Mouse (Mus musculus): ENCODE measurements around the gene Pigz. TPM values are rescaled to one million over a fixed set of nuclear protein-coding genes. Genes with fewer than 3 reads are reported as not detected.
"Not testable (repeated sequence)": the region's sequence is repeated elsewhere in the genome, so short reads cannot be mapped to it uniquely, and the experiment has no call there.

Pigz gene
- total RNA-seq, 2 experiments from 2014 or later: 0.36 to 0.77 TPM

DNA sequence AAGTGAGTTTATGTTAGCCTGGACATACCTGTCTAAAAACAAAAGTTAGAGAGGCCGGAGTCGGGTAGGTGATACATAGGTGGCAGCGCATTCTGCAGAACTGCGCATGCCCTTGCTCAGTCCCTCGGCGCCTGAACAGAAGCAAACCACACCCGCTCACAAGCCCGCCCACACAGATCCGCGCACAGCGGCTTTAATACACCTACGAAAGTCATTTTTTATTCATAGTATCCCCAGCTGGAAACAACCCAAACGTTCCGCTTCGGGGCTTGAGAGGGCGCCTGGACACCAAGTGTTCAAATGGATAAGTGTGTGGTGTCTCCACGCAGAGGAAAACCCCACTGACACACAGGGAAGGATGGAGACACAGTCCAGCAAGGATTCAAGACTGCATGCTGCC lies 2.3 kb upstream of the Pigz start:
- no peak for DNase-seq (ENCODE audit: low spot score in 2 of 2)

- DNase-seq (ENCODE audit: low spot score in 2 of 2): no peak
Observed at GRCm38 (mm10) chr16:31932255-31932654, 1.4 kb upstream of the Pigz start.

DNA sequence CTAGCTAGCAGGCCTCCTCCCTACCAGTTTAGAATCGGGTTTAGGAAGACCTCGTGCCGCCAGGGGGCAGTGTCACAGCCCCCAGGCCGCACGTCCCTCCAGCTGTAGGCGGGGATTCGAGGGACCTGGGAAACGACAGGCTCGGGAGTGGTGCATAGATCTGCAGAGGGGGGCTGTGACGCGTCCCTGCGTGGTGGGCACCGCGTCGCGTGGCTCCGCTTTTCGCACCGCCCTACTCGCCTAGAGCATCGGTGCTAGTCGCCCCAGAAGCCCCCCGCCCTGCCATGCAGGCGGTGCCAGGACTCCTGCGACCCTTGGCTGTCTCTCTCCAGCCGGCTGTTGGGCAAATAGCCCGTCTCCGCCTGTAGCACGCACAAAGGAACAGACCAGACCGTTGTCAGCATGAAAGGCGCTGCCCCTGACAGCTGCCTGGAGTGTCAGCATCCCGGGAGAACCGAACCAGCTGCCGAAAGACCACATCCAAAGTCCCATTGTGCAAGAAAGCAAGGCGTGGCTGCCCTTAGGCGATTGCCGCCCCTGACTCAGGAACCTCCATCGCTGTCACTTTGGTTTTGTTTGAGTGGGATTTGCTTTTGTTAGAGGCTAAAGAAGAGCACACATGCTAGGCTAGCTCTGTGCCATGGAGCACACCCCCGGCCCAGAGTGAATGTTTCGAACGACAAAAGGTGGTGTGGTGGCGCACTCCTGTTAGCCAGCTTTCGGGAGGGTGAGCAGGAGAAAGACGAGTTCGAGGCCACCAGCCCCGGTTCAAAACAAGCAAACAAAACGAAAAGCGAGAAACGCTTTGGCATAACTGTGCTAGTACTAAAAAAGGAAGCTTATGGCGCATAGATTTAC lies 582 bp upstream of the Pigz start:
- DNase-seq (ENCODE audit: low spot score in 2 of 2): peak; percentile 71 to 76

DNA sequence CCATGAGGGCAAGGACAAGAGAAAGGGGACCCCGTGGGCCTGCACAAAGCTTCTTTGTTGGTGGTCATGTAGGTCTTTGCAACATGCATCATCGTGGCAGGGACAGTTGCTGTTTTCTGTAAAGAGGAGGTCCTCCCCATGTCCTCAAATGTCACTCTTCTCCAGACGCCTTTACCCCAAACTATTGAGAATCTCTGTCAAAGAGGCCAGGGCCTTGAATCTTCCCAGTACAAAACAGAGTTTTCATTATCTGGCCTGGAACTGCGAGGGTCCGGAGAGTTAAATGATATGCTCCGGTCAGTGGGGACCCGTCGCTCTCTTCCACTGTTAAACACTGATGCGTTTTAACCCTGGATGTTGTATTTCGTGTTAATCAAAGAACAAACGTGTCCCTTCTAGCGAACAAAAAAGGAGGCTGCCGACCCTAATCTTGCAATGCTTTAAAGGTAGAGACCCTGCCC lies 929 bp downstream of the Pigz start:
- no peak for DNase-seq (ENCODE audit: low spot score in 2 of 2)

DNA sequence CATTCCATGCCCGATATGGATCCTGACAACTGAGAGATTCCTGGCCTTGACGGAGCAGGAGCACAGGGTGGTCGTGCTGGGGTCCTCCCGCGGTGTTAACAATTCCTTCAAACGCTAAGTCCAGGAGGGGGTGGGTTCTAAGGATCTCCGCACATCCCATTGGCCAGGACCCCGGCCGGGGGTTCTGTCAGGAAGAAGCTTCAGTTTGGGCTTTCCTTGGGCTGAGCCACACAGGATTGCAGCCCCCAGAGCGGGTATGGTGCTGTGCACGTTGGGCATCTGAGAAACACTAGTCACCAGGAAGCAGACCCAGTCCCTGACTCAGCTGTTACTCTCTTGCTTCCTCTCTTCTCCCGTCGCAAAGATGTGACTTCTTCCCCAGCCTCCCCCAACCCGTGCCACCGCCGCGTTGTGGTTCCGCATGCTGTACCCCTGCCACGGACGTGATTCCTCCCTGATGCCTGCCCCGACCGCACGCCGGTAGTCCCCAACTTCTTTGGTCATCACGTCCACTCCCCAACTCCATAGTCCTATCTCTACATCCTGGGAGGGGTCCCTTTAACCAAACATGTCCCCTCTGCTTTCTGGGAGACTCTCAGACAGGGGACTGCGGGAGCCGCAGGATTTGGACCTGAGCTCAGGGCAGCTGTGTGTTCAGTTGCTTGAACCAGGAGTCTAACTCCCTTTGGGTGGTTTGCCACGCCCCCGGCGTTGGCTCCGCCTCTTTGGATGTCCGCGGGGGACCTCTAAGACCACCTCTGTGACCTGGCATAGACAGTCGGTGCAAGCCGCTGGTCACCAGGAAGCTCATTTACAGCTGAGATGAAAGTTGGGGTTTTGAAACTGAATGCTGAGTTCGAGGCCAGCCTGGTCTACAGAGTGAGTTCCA lies 1.7 kb downstream of the Pigz start:
- DNase-seq (ENCODE audit: low spot score in 2 of 2): no peak

DNA sequence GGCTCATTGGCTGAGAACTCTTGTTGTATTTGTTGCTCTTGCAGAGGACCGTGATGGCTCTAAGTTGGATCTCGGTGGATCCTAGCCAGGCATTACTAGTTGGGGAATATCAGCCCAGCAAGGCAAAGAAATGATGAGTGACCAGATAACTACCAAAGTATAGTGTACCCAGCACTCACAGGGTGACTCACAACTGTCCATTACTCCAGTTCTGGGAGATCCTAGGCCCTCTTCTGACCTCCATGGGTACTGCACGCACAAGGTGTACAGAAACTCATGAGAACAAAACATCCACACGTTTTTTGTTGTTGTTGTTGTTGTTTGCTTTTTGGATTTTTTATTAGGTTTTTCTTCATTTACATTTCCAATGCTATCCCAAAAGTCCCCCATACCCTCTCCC lies 2.9 kb downstream of the Pigz start:
- no peak for DNase-seq (ENCODE audit: low spot score in 2 of 2)

GRCm38 (mm10) chr16:31938856-31939255 lies 5.2 kb downstream of the Pigz start:
- DNase-seq (ENCODE audit: low spot score in 2 of 2): no peak

GRCm38 (mm10) chr16:31940586-31940985 lies 6.9 kb downstream of the Pigz start:
- no peak for DNase-seq (ENCODE audit: low spot score in 2 of 2)

GRCm38 (mm10) chr16:31943980-31944379 lies 10.3 kb downstream of the Pigz start:
- peak; percentile 65 to 74 for DNase-seq (ENCODE audit: low spot score in 2 of 2)

DNA sequence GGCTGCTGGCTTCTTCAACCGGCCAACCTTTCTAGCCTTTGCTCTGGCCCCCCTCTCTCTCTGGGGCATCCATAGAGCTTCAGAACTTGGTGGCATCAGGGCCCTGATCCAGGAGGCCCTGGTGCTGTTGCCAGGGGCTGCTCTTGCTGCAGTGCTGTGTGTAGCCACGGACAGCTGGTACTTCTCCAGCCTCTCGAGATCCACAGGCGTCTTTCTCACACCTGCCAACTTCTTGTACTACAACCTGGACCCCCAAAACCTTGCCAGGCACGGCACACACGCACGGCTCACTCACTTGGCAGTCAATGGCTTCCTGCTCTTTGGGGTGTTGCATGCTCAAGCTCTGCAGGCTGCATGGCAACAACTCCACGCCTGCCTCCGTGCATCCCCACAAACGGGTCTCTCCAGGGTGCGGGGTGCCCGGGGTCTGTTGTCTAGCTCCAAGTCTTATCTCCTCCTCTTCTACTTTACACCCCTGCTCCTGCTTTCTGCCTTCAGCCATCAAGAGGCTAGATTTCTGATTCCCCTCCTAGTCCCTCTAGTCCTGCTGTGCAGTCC lies 11.1 kb downstream of the Pigz start:
- no peak for DNase-seq (ENCODE audit: low spot score in 2 of 2)

DNA sequence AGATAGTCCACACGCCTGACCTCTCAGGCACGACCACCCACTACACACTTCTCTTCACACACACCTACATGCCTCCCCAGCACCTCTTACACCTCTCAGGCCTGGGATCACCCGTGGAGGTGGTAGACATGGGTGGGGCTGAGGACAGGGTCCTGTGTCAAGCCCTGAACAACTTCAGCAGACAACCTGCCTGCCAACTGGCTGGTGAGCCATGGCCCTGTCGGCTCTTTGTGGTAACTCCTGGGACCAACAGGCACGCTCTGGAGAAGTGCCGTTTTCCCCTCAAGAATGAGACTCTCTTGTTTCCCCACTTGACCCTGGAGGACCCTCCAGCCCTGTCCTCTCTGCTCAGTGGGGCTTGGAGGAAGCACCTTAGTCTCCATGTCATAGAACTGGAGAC lies 11.7 kb downstream of the Pigz start:
- no peak for DNase-seq (ENCODE audit: low spot score in 2 of 2)

DNA sequence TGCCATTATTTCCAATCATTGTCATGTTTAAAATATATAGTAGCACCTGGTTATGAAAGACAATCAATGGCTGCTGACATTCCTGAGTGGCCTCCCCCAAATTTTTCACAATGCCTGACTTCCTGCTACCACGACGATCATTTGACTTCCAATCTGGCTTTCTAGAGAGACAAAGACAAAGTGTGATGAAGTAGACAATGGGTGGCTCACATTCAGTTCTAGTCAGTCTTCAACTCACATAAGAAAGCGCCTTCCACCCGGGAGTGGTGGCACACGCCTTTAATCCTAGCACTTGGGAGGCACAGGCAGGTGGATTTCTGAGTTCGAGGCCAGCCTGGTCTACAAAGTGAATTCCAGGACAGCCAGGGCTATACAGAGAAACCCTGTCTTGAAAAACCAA lies 12.3 kb downstream of the Pigz start:
- DNase-seq (ENCODE audit: low spot score in 2 of 2): not testable (repeated sequence)

DNA sequence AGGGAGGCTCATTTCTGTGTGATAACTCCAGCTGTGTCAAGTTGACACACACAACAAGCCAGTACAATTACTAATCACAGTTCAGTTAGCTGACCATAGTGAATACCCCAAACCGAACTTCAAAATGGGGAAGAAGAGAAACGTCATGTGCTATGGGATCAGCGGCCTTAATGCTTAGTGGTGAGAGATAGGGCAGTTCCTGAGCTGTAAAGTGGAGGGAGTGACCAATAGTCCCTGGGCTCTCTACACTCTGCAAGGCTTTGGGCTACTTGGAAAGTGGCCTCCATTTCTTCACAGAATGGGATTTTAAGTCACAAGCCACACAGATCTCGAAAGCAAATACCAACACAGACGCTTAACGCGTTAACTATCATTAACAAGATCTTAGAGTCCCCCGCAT lies 13.7 kb downstream of the Pigz start:
- DNase-seq (ENCODE audit: low spot score in 2 of 2): no peak

DNA sequence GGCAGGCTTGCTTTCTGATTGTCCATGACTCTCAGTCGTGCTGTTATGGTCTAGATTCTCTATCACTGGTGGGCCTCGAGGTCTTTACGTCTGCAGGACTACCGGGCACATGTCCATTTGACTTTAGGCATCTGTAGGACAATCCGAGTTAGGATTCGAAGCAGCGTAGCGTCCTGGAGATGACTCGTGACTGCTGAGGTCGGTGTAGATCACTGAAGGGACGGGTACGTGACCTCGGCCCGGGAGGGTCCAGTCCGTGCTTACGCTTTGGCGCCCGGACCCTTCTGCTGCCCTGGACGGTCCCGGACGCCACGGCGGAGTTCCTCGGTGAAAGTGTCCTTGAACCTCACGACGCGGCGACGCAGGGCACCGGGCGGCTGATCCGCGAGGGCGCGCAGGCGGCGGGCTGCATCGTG lies 14.3 kb downstream of the Pigz start:
- no peak for DNase-seq (ENCODE audit: low spot score in 2 of 2)

DNA sequence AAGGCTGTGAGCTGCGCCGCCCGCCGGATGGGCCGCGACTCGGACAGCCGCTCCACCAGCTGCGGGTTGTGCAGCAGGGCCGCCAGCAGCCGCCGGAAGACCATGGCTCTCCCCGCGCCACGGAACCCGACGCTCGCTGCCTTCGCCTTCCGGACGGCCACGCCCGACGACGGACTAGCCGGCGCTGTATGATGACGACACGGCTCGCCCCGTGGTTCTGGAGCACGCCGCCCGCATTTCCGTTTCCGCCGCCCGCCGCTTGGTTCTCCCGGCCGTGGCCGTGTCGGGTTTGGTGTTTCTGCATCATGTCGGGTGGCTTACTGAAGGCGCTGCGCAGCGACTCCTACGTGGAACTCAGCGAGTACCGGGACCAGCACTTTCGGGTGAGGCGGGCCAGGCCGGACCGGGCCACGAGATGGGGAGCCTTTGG lies 14.7 kb downstream of the Pigz start, which contains the start of the genes 0610012G03Rik and Ncbp2:
Gene 0610012G03Rik, minus strand, starts transcription at position 150 of the 430 bp plus-strand sequence.
Gene Ncbp2, plus strand, starts transcription at position 169 of the 430 bp plus-strand sequence.
- DNase-seq (ENCODE audit: low spot score in 2 of 2): peak; percentile 97 to 98

- DNase-seq (ENCODE audit: low spot score in 2 of 2): no peak
Observed at GRCm38 (mm10) chr16:31963224-31963623, 29.6 kb downstream of the Pigz start.

DNA sequence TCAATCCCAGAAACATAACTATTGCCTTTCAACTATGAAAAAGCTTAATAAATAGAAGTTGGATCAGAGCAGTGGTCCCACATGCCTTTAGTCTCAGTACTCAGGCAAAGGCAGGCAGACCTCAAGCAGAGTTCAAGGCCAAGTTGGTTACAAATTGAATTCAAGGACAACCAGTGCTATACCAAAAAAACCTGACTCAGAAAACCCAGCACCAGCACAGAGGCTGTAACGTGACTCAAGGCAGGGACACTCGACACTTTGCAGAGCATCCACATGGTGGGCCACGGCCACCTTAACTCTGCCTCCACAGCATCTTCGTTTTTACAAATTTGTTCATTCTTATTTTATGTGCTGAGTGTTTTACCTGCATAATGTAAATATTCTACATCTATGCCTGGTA lies 41.6 kb downstream of the Pigz start:
- no peak for DNase-seq (ENCODE audit: low spot score in 2 of 2)

DNA sequence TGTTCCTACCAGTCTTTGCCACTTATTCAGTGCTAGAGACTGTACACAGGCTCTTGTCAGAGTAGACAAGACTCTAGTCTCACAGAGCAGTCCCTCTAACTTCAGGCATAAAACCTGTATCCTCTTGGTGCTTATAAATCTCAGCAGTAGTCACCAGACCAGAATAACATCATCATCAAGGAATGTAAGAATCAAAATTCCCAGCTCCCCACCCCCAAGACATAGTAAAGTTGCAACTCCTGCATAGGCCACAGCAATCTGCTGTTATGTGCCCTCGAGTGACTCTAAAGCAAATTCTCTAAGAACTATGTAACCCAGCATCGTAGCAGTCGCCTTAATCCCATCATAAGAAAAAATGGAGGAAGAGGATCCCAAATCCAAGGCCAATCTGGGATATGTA lies 45.9 kb downstream of the Pigz start:
- no peak for DNase-seq (ENCODE audit: low spot score in 2 of 2)

GRCm38 (mm10) chr16:31980946-31981345 lies 47.3 kb downstream of the Pigz start:
- no peak for DNase-seq (ENCODE audit: low spot score in 2 of 2)

DNA sequence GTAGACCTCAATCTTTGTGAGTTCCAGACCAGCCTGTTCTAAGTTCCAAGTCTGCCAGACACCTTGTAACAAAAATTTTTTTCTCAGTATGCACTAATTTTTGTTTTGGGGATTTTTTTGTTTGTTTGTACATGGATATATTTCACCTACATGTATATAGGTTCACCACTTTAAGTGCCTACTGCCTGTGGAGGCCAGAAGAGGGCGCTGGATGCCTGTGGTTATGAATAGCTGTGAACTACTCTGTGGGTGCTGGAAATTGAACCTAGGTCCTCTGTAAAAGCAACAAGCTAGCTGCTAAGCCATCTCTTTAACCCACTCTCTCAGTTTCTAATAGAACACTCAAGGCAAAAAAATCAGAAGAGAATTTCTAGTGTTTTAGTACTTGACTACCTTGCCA lies 58.4 kb downstream of the Pigz start:
- DNase-seq (ENCODE audit: low spot score in 2 of 2): no peak

- DNase-seq (ENCODE audit: low spot score in 2 of 2): peak in 1 of 2 experiments; percentile 8
Observed at GRCm38 (mm10) chr16:31993195-31993594, 59.5 kb downstream of the Pigz start.
